Mouse (Mus musculus) adipocyte (in vitro differentiated cells): ENCODE results near the gene Btg3.
"Not testable (repeated sequence)": the region's sequence is repeated elsewhere in the genome, so short reads cannot be mapped to it uniquely, and the experiment has no call there.

Experiments used
- DNase-seq: peaks from one replicate; pipeline ENCODE4 v3.0.0-alpha.2; 2016; ENCODE audit warnings: low spot score

Btg3 gene

DNA sequence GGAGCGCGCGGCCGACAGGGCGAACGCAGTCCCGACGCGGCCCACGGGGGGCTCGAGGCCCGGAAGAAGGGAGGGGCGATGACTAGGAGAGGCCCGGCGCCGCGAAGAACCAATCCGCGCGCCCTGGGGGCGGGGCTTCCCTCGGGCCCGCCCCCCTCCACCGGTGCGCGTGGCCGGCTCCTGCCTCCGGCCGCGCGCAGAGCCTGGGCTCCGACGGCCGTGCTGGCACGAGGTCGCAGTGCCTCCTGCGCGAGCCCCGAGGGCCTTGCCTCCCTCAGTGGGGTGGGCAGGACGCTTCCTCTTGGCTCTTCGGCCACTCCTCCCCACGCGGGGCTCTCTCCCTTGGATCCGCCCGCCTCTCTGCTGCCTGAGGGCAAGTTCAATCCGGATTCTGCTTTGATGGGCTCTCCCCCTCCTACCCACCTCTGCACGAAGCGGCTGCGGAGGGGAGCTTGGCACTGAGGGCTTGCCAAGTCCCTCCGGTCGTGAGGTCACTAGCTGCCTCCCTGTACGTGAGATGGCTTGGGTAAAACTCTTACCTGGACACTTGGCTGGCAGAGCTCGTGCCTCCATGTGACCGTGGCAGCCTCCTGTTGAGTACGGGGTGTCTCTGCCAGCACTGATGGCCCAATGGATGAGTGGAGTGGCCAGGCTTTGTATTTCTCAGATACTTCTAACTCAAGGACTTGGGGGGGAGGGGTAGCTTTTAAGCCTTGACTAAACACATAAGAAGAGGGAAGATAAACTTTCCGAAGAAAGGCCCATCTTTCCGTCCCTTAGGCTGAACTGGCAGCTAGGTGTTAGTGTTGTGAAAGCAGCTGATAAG, at the start of gene Btg3:
Gene Btg3 (minus strand): TSS at position 448 of the 826 bp plus-strand sequence.
- DNase-seq, result peak; percentile 21

DNA sequence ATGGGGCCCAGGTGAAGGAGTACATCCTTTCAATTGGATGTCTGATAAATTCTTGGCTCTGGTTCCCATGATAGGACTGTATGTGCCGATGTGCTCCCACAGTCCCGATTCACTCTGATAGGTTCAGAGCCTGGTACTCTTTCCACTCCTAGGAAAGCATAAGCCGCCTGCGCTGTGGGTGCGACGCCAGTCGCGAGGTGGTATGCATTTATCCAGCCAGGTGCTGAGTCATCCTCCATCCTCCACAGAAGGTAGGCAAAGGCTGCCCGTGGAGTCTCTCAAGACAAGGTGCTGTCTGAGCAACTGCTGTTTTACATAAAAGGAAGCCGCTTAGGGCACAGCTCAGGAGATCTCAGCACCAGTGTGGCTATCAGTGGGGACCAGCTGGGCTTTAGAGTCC, 40.7 kb upstream of the Btg3 start:
- no peak for DNase-seq

DNA sequence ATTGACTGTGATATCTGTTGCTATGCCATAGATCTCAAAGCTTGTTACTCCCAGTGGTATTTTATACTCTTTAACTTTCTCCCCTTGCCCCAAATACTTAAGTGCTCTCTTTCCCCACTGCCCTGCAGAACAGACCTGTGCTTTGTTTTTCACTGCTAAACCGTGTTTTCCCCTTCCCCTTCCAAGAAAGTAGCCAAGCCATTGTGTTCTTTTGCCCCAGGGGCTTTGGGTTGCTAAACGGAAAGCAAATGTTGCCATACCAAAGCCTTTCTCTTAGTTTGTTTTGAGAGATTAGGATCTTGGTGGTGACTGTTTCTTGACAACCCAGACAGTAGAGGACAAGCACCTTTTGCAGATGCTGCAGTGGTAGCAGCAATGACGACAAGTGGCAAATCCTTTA, 39.5 kb upstream of the Btg3 start:
- DNase-seq, result no peak

DNA sequence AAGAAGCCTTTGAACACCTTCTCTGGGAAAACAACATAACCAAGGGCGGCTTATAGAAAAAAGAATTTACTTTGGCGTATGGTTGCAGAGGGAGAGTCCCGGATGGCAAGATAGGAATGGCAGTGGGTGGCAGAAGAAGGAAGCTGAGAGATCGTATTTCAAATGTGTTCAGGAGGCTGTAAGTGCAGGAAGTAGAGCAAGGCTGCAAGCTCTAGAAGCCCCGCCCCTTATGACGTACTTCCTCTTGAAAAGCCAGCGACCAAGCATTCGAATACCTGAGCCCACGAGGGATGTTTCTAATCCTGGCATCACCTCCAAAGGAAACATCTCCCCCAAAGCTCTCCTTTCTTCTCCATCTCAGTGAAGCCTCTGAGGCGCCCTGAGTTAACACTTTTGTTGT, 33.0 kb upstream of the Btg3 start:
- DNase-seq, result no peak

DNA sequence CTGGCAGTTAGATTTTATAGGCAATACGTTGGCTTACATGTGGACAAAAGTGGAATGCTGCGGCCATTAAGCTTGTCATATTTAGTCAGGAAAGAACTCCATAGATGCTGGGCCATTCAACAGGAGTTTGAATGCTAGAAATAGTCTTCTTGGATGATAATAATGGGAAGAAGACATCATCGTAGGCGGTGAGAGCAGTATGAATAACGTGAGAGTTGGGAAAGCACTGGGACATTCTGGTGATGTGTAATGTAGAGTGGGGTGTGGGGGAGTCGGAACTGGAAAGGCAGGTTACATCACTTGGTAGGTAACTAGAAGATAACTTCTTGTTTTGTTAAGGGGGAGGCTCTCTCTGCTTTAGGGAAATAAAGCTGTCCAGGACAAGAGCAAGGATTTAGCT, 30.9 kb upstream of the Btg3 start:
- no peak for DNase-seq

DNA sequence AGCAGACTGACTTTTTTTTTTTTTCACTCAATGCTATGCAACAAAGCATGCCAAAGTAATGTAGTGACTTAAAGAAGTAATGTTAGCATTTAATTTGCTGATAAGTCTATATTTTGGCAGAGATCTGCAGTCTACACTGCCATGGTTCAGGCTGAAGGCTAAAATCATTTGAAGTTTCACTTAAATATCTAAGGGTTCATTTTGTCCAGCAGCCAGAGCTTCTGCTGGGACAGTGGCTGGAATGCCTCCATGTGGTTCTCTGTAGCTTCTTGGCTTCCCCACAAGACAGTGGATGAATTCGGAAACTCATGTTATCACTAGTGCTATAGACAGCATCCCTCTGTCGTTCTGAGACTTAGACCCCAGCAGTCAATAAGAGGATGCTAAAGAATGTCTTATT, 29.7 kb upstream of the Btg3 start:
- no peak for DNase-seq

DNA sequence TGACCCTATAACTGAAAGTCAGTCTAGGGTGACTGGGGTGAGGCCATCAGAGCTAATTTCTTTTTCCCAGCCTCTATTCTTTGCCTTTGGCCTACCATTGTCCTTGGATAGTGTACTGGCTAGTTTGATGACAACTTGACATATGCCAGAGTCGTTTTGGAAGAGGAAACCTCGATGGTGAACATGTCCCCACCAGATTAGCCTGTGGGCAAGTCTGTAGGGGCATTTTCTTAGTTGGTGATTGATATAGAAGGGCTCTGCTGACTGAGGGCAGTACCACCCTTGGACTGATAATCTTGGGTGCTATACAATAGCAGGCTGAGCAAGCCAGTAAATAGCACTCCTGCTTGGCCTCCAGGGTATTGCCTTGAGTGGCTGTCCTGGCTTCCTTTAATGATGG, 25.3 kb upstream of the Btg3 start:
- DNase-seq, result no peak

DNA sequence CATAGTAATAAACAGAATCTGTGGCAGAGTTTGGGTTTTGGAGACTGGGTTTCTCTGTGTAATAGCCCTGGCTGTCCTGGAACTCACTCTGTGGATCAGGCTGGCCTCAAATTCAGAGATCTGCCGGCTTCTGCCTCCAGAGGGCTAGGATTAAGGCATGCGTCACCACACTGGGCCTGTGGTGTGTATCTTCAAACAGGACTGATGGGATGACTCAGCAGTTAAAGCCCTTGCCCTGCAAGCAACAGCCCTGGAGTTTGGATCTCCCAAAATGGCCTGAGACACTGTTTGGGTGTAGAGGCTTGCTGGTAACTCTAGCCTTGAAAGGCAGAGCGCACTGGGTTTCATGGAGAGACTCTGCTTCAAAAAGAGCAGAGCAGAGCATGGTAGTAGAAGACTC, 22.4 kb upstream of the Btg3 start:
- DNase-seq, result no peak

DNA sequence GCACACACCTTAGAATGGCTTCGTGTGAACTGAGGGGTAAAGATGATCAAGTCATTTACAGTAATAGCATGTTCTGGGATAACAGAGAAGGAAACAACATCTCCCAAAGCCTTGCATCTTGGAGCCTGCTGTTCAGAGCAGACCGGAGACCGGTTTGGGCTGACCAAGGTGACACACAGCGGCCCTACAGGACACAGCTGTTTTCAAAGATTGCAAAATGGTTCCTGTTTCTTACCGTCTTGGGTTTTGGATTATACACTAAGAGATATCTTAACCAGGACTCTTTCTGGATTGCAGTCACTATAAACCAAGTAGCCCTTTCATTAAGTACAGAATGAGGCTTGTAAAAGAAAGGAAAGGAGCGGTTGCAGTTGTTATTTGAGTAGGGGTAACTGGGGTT, 21.7 kb upstream of the Btg3 start:
- DNase-seq, result no peak

DNA sequence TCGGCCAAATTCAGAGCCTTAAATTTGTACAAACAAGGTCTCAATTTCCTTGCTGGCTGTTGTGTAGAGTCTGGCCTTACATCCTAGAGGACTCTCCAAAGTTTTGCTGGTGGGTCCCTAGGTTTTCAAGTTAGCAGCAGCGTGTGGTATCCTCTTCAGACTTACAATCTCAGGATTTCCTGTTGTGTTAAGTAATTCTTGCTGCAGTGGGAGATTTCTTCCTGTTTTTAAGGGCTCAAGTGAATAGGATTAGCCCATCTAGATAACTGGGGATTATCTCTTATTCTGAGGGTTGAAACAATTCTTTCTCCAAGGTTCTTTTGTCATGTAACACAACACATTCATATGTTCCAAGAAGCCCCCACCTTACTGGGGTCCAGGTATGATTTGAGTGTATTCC, 14.4 kb upstream of the Btg3 start:
- DNase-seq, result no peak

DNA sequence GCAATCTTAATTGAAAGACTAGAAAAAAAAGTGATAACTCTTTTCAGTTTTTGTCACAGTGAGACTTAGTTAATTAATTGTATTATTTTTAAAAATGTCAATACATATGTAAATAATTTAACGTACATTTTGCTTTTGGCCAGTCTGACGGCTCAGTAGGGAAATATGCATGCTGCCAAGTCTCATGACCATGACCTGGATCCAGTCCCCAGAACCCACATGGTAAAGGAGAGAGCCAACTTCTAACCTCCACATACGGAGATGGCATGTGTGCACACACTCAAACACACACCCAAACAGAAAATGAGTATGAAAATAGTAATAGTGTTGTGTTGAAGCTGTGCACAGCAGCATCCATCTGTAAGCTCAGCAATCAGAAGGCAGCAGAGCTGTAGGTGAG, 13.0 kb upstream of the Btg3 start:
- DNase-seq, result no peak

DNA sequence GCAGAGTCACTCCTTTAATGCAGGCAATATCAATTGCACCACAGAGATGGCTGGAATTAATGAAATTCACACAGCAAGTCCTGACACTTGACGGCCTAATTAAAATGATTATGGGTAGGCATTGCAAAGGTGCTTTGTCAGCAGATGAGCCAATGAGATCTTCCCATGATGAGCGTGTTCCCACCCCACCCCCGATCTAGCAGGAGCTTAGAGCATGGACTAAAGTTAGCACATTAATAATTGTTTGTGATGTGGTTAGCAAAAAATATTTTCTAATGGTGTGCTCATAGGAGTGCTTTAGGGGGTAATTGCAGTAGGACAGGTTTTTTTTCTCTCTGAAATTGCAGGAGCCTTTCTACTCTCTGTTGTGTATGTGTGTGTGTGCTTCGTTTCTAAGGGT, 12.1 kb upstream of the Btg3 start:
- no peak for DNase-seq

DNA sequence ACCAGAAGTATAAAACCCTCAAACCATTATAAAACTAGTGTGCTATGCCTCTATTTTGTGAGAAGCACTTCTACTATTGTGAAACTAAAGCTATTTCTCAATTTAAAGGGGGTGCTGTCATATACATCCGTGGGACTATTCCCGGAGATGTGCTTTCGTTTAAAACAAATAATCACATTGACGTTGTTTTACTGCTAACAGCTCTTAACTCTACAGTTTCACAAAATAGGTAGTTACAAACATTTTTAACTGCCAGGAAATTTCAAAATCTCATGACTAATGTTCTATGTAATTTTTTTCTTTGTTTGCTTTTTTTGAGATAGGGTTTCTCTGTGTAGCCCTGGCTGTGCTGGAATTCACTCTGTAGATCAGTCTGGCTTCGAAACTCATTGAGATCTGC, 1.5 kb upstream of the Btg3 start:
- no peak for DNase-seq

DNA sequence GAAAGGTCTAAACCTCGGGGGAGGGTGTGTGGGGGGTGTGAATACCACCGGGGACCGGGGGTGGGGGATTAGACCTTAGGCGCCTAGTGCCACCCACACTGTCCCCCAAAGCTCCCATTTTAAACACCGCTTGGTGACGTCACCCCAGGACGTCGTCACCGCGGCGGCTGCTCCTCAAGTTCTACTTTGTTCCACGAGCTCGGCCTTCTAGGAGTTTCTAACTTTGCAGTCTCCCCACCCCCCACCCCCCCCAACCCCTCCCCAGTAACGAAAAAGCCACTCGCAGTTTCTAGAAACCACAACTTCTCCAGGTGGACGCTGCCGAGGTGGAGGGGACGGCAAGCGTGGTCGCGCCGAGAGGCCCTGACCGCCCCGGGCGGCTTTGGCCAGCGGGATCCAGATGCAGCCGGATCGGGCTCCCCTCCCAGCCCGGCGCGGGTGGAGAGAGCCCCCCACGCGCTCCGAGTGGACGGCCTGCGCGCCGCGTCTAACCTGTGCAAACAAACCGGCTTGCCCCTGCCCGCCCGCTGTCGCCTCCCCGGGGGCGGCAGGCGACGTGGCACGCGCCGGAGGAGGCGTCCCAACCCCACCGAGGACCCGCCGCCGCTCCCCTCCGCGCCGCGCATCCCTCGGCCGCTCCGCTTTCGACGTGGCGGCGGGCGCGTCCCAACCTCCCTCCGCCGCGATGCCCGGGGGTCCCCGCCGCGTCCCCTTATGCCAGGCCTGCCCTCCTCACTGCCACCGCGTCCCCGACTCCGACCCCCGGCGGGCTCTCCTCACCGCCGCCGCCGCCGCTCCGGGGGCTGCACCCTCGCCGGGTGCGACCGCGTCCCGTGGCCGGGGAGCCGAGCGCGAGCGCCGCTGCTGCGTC, 936 bp downstream of the Btg3 start:
- no peak for DNase-seq

DNA sequence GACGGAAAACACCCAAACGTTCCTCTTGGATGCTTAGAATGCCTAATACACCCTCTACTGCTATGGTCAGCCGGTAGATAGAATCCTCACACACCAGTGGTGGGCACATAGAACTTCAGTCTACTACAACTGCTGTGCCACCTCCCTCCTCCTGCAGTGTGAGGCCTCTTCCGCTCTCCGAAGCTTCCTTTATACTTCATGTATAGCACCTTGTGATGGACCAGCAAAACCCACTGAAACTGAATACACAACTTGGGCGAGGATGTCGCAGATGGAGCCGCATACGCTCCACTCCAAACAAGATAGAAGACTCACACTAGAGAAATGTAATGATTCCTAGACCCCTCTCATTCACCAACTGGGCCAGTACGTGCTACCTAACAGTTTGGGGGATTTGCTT, 1.8 kb downstream of the Btg3 start:
- no peak for DNase-seq

DNA sequence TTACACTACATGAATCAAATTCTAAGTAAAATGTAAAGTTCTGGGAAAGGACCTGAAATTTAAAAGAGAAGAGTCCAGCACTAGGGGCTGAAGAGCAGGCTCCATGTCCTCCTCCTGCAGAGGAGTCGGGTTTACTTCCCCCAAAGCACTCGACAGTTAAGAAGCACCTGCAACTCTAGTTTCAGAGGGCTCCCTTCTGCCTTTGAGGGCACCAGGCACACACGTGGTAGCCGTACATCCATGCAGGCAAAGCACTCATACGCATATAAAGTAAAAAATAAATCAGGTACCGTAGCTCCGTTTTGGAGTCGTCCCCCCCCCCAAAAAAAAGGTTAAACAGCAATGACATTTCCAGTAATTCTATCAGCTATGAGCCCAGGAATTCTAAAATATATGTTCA, 3.2 kb downstream of the Btg3 start:
- no peak for DNase-seq

DNA sequence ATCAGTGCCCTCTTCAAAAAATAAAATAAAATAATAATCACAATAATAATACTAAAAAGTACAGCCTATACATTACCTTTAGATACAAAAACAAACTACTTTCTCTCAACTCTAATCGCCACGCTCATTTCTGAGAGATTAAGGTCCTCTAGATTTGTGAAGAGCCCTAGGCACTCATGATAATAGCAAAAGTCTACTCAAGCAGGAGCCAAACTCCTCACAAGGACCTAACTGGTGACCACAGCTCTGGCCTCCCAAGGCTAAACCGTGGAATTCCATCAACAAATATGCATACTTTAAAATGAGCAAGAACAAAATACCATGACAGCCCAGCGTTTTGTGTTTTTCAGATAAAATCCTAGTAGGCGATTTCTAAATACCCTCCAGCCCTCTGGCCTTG, 4.2 kb downstream of the Btg3 start:
- no peak for DNase-seq

DNA sequence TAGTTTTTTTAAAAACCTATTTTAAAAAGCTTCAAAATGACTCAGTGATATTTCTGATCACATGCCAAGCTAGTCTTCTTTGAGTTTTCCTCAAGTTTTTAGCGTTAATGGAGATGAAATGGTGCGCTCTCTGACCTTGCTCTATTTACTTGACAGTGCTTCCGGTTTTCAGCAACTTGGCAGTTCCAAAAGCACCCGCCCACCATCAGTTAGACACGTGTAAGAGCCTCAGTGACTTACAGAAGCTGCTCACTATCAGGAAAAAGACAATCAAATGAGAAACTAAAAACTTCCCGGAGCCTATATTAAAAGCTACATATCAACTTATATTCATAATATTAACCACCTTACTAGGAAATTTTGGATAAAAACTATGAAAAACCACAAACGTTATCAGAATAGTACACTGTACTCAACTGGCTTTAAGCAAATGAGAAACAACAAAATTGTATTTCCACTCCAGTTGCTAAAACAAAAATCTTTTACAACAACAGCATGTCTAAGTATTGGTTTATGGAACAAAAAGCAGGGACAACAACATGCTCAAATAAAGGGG, 5.4 kb downstream of the Btg3 start:
- DNase-seq, result no peak

DNA sequence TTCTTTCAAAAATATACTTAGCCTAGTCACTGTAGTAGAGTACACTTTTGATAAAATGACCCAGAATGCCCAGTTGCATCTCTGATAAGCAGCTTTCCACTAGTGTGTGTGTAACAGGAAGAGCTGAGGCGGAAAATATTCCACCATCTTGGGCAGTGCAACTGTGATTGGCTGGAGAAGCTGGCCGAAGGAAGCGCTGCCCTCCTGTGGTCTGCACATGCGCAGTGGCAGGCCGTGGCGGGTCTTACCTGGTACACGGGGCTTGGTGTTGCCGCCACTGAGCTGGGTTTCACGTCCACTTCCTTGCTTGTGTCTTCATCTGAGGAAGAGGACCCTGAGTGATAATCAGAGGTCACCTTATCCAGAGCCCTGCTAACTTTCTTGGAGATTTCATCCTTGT, 12.4 kb downstream of the Btg3 start:
- not testable (repeated sequence) for DNase-seq

DNA sequence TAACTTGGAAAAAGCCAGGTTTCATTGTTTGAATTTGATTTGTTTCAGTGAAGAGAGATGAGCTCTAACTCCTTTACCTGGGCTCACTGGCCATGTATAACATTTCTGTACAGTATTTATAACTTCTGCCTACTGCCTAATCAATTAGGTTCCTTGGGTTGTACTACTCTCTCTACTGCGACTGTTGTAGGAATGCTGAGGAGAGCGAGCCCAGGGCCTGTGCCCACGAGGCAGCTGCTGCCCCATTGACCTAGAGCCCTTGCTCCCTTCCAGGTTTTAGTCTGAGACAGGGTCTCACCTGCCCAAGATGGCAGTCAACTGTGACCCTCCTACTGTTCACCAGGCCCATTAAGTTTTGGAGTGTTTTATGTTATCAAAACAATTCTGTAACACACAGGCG, 15.5 kb downstream of the Btg3 start:
- DNase-seq, result no peak

DNA sequence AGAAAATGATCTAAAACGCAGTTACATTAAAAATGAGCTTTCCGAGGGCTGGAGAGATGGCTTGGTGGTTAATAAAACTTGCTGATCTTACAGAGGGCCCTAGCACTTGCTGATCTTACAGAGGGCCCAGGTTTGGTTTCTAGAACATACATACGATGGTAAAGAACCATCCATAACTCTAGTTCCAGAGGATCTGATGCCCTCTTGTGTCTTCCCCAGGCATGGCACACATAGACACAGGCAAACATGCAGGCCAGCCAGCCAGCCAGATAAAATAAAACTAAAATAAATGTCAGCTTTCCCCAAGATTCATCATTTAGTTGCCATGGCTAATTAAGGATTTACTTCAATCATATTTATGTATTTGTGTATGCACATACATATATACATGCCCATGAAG, 19.2 kb downstream of the Btg3 start:
- no peak for DNase-seq

DNA sequence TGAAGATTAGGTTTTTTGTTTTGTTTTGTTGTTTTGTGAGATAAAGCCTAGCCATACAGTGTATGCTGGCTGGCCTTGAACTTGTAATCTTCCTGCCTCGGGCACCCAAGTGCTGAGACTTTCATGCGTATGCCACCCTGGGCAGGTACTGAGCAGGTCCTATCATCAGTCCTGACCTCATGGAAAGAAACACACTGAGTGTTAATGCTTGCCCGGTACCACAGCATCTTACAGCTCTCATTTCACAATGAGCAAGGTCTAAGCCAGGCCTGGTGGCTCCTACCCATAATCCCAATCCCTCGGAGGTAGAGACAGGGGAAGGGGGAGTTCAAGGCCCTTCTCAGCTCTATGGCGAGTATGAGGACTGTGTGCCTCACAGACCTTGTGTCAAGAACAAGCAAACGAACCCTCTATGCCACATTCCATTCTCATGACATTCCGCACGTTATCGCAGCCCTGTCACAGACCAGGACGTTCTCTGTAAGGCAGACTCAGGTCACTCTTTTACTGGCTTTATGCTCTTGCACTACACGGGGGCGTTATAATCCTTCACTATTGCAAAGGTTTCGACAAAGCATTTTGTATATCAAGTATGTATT, 29.6 kb downstream of the Btg3 start:
- DNase-seq, result no peak
